Mouse (Mus musculus) intestine, embryonic 15.5 days (tissue): ENCODE results near the gene Defb13. TPM values are rescaled to one million over a fixed set of nuclear protein-coding genes. Genes with fewer than 3 reads are reported as not detected.

Experiments
- ATAC-seq: fragments of 200-750 bp; cut with Nextera tagmentation; 2 replicates; pipeline ENCODE4 v1.8.0; 2017; ENCODE audit warnings: moderate TSS enrichment, moderate library complexity
- H3K27ac ChIP-seq: fragments of 300-500 bp; sonication (generic); 2 replicates; pipeline ENCODE4 v1.5.1; 2015; ENCODE audit warnings: mild to moderate bottlenecking, inconsistent platforms
- H3K27me3 ChIP-seq: fragments of 300-500 bp; sonication (generic); replicated peaks from 2 replicates; pipeline ENCODE4 v1.6.1; 2015; ENCODE audit warnings: inconsistent platforms
- H3K36me3 ChIP-seq: fragments of 300-500 bp; sonication (generic); 2 replicates; pipeline ENCODE4 v1.6.1; 2015; ENCODE audit warnings: inconsistent platforms
- H3K4me1 ChIP-seq: fragments of 300-500 bp; sonication (generic); replicated peaks from 2 replicates; pipeline ENCODE4 v1.6.1; 2015; ENCODE audit warnings: inconsistent platforms
- H3K4me2 ChIP-seq: fragments of 300-500 bp; sonication (generic); replicated peaks from 2 replicates; pipeline ENCODE4 v1.6.1; 2015; ENCODE audit warnings: mild to moderate bottlenecking, inconsistent platforms
- H3K4me3 ChIP-seq: fragments of 300-500 bp; sonication (generic); replicated peaks from 2 replicates; pipeline ENCODE4 v1.5.1; 2015; ENCODE audit warnings: inconsistent platforms
- H3K9ac ChIP-seq: fragments of 300-500 bp; sonication (generic); 2 replicates; pipeline ENCODE4 v1.6.1; 2015; ENCODE audit warnings: inconsistent platforms
- H3K9me3 ChIP-seq: fragments of 300-500 bp; sonication (generic); 2 replicates; pipeline ENCODE4 v1.6.1; 2016; ENCODE audit warnings: inconsistent platforms
- WGBS: fragments of 180-500 bp; shearing (Covaris S2); methylation state at CpG from one replicate; pipeline ENCODE4 v1.1.7; 2015; 5-methylcytosine and 5-hydroxymethylcytosine counted together
- polyA plus RNA-seq: library from polyadenylated mRNA; unstranded; fragments of >200 nt; fragmentation: Nextera tagmentation; extraction: Ambion mirVana; gene quantifications from 2 replicates; pipeline ENCODE4 v1.2.1, GENCODE M21; 2015

Defb13 gene
- polyA plus RNA-seq, 1 experiment from 2014 or later: not detected

GRCm38 (mm10) chr8:21969475-21969874 lies 22.9 kb downstream of the Defb13 start, which contains the start of gene Ccdc70:
Gene Ccdc70 (plus strand): TSS chr8:21969775.
- Histone ChIP-seq H3K4me3 (no peak within 1 kb of the TSS), H3K9me3 (no peaks in the 10 kb centered on the region), H3K4me1 (no peaks in the 10 kb centered on the region), H3K27me3 (no peaks in the 10 kb centered on the region), H3K36me3 (no peaks in the 10 kb centered on the region), H3K27ac (no peak within 1 kb of the TSS), H3K4me2 (no peak within 1 kb of the TSS), H3K9ac (no peak within 1 kb of the TSS)
- WGBS: 76% methylated on average over 3 of the region's 3 CpGs
- ATAC-seq: no peak

DNA sequence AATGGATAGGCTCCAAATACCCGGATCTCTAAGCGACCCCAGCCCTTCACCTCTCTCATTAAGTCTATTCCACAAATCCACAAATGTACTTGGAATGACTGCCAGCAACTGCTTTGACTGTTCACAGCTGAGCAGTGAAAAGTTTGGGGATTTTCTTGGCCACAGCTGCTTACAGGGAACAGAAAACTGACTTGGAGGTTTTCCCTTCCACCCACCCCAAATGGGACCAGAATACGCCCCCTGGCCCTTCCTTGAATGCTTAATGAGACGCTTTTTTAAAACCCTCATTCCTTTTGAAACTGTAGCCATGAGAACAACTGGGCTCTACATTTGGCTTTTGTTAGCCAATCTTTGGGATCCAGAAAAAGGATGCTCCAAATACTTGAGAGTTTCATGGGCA lies 31.6 kb downstream of the Defb13 start:
- no peak overlapping the region for H3K27ac ChIP-seq
- no peak overlapping the region for H3K4me2 ChIP-seq
- no peak overlapping the region for H3K4me3 ChIP-seq
- H3K9me3 ChIP-seq: no peaks in the 10 kb centered on the region
- 68% methylated on average over 4 of the region's 4 CpGs for WGBS
- no peaks in the 10 kb centered on the region for H3K27me3 ChIP-seq
- ATAC-seq: no peak
- H3K4me1 ChIP-seq: no peaks in the 10 kb centered on the region
- no peak overlapping the region for H3K9ac ChIP-seq
- no peaks in the 10 kb centered on the region for H3K36me3 ChIP-seq

DNA sequence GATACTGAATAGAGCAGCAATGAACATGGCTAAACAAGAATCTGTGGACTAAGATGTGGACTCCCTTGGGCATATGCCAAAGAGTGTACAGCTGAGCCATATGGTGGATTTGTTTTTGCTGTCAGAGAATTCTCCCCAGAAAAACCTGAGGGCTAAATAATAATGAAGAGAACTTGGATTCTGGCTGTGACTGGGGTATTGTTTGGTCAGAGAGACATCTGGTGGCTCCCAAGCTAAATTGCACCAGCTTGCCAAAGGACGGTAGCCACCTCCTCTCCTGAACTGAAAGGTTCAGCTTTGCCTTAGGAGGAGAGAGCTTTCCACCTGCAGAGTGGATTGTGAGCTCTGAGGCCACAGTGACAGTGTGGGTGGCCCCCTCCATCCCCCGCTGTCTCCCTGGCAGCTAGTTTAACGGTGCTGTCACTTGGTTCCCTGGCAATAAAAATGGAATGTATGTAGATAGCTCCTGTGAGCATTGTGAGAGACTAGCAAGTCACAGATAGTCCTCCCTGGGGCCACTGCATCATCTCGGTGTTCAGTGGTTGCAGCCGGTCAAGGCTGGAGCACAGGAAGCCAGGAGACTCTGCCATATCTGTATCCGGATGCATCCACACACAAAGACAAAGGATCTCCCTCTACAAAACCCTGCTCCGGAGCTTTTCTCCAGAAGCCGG lies 35.2 kb downstream of the Defb13 start:
- H3K4me2 ChIP-seq: no peak overlapping the region
- H3K4me1 ChIP-seq: no peaks in the 10 kb centered on the region
- H3K27me3 ChIP-seq: no peaks in the 10 kb centered on the region
- no peak overlapping the region for H3K4me3 ChIP-seq
- no peaks in the 10 kb centered on the region for H3K36me3 ChIP-seq
- no peak for ATAC-seq
- WGBS: 60% methylated on average over 8 of the region's 8 CpGs
- H3K9ac ChIP-seq: no peak overlapping the region
- H3K9me3 ChIP-seq: no peaks in the 10 kb centered on the region
- no peak overlapping the region for H3K27ac ChIP-seq

- 31% methylated on average over 6 of the region's 6 CpGs for WGBS
- Histone ChIP-seq H3K9me3 (no peaks in the 10 kb centered on the region), H3K9ac (no peak overlapping the region), H3K36me3 (no peaks in the 10 kb centered on the region), H3K4me3 (no peak overlapping the region), H3K4me1 (no peaks in the 10 kb centered on the region), H3K4me2 (no peak overlapping the region), H3K27me3 (no peaks in the 10 kb centered on the region), H3K27ac (no peak overlapping the region)
- ATAC-seq: no peak
Measured at GRCm38 (mm10) chr8:21992184-21992583, 45.6 kb downstream of the Defb13 start.

DNA sequence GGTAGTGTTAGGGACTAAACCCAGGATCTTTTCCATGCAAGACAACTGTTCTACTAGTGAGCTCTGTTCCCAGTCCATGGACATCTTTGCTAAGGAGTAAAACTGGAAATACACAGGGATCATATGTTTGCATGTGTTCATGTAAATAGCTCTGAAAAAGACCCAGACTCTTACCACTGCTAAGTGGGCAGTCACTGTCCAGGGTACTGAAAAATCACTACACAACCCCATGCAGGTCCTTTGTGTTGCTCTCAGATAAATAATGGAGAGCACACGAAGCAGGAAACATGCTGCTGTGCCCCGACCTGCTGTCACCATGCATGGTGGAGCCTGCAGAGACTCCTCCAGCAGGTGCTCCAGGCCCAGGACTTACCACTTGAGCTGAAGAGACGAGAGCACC lies 48.6 kb downstream of the Defb13 start:
- Histone ChIP-seq H3K9me3 (no peaks in the 10 kb centered on the region), H3K4me1 (no peaks in the 10 kb centered on the region), H3K9ac (no peak overlapping the region), H3K4me2 (no peak overlapping the region), H3K36me3 (no peaks in the 10 kb centered on the region), H3K27me3 (no peaks in the 10 kb centered on the region), H3K27ac (no peak overlapping the region), H3K4me3 (no peak overlapping the region)
- WGBS: 46% methylated on average over 3 of the region's 3 CpGs
- ATAC-seq: no peak

Other genes starting within 250 kb of the Defb13 start
- 0.49 and 0.96 TPM in 2 replicates for gene AY761184, start 243.1 kb upstream of the Defb13 start, polyA plus RNA-seq
- 118 and 148 TPM in 2 replicates for gene Defa24, start 212.3 kb upstream of the Defb13 start, polyA plus RNA-seq
- gene Defb50, start 123.2 kb upstream of the Defb13 start, polyA plus RNA-seq: not detected in 2 replicates
- gene Defb2, start 106.8 kb upstream of the Defb13 start, polyA plus RNA-seq: not detected in 2 replicates
- not detected in 2 replicates for gene Defb10, start 87.9 kb upstream of the Defb13 start, polyA plus RNA-seq
- gene Defb9, start 61.3 kb upstream of the Defb13 start, polyA plus RNA-seq: not detected in 2 replicates
- not detected in 2 replicates for gene Defb11, start 40.4 kb upstream of the Defb13 start, polyA plus RNA-seq
- not detected in 2 replicates for gene Defb15, start 14.1 kb upstream of the Defb13 start, polyA plus RNA-seq
- gene Defb35, start 8.4 kb upstream of the Defb13 start, polyA plus RNA-seq: not detected in 2 replicates
- not detected in 2 replicates for gene Fam90a1a, start 12.0 kb downstream of the Defb13 start, polyA plus RNA-seq
- not detected in 2 replicates for gene Ccdc70, start 23.0 kb downstream of the Defb13 start, polyA plus RNA-seq
- 4.5 and 5.9 TPM in 2 replicates for gene Atp7b, start 113.5 kb downstream of the Defb13 start, polyA plus RNA-seq
- gene Alg11, start 114.0 kb downstream of the Defb13 start, polyA plus RNA-seq: 29.6 and 30.6 TPM in 2 replicates
- 0.26 and 0.32 TPM in 2 replicates for gene Nek5, start 178.3 kb downstream of the Defb13 start, polyA plus RNA-seq
- gene Nek3, start 219.7 kb downstream of the Defb13 start, polyA plus RNA-seq: 4.6 and 5.0 TPM in 2 replicates
- gene Ckap2, start 239.1 kb downstream of the Defb13 start, polyA plus RNA-seq: 34.0 and 40.7 TPM in 2 replicates
- gene Vps36, start 246.0 kb downstream of the Defb13 start, polyA plus RNA-seq: 34.6 and 37.1 TPM in 2 replicates